Mouse (Mus musculus): Measurements from ENCODE around the gene Gm43064.
"Not testable (repeated sequence)": the region's sequence is repeated elsewhere in the genome, so short reads cannot be mapped to it uniquely, and the experiment has no call there.

The Gm43064 gene

GRCm38 (mm10) chr3:103801631-103802531 lies 7.5 kb upstream of the Gm43064 start:
- DNase-seq, result peak; percentile 87

- DNase-seq, result peak; percentile 58
Observed at GRCm38 (mm10) chr3:103802861-103803260, 6.5 kb upstream of the Gm43064 start.

- no peak for DNase-seq
Observed at GRCm38 (mm10) chr3:103805671-103806070, 3.7 kb upstream of the Gm43064 start.

GRCm38 (mm10) chr3:103809799-103810150 lies 402 bp downstream of the Gm43064 start:
- DNase-seq, result no peak

GRCm38 (mm10) chr3:103810967-103811366 lies 1.6 kb downstream of the Gm43064 start:
- DNase-seq, result no peak

- no peak for DNase-seq
Observed at GRCm38 (mm10) chr3:103827548-103827947, 18.2 kb downstream of the Gm43064 start.

- DNase-seq, result no peak
Observed at GRCm38 (mm10) chr3:103829036-103829435, 19.7 kb downstream of the Gm43064 start.

- DNase-seq, result not testable (repeated sequence)
Observed at GRCm38 (mm10) chr3:103830681-103831080, 21.3 kb downstream of the Gm43064 start.

GRCm38 (mm10) chr3:103831146-103831545 lies 21.8 kb downstream of the Gm43064 start:
- DNase-seq, result no peak

- DNase-seq, result no peak
Observed at GRCm38 (mm10) chr3:103832426-103832825, 23.1 kb downstream of the Gm43064 start, which contains the start of gene Bcl2l15. TSS of gene Bcl2l15 (plus strand) at chr3:103832601.

- no peak for DNase-seq
Observed at GRCm38 (mm10) chr3:103834001-103834400, 24.6 kb downstream of the Gm43064 start.

GRCm38 (mm10) chr3:103835272-103835950 lies 26.0 kb downstream of the Gm43064 start:
- no peak for DNase-seq

GRCm38 (mm10) chr3:103835951-103836310 lies 26.6 kb downstream of the Gm43064 start:
- DNase-seq, result no peak

- DNase-seq, result no peak
Observed at GRCm38 (mm10) chr3:103836453-103836852, 27.1 kb downstream of the Gm43064 start.

GRCm38 (mm10) chr3:103839711-103840110 lies 30.3 kb downstream of the Gm43064 start:
- peak; percentile 22 for DNase-seq

- not testable (repeated sequence) for DNase-seq
Observed at GRCm38 (mm10) chr3:103840195-103840594, 30.8 kb downstream of the Gm43064 start.

- DNase-seq, result not testable (repeated sequence)
Observed at GRCm38 (mm10) chr3:103840946-103841345, 31.6 kb downstream of the Gm43064 start.

GRCm38 (mm10) chr3:103850644-103851363 lies 41.4 kb downstream of the Gm43064 start:
- peak; percentile 23 for DNase-seq

GRCm38 (mm10) chr3:103851481-103851880 lies 42.1 kb downstream of the Gm43064 start:
- no peak for DNase-seq

GRCm38 (mm10) chr3:103851882-103852281 lies 42.5 kb downstream of the Gm43064 start:
- DNase-seq, result no peak

GRCm38 (mm10) chr3:103852565-103853299 lies 43.4 kb downstream of the Gm43064 start:
- DNase-seq, result peak; percentile 63

- DNase-seq, result no peak
Observed at GRCm38 (mm10) chr3:103853804-103854203, 44.4 kb downstream of the Gm43064 start.

Data from kidney, adult 18-20 months (tissue).